8 mouse cellular contexts compared by ENCODE assay signal in the genomic region with DNA sequence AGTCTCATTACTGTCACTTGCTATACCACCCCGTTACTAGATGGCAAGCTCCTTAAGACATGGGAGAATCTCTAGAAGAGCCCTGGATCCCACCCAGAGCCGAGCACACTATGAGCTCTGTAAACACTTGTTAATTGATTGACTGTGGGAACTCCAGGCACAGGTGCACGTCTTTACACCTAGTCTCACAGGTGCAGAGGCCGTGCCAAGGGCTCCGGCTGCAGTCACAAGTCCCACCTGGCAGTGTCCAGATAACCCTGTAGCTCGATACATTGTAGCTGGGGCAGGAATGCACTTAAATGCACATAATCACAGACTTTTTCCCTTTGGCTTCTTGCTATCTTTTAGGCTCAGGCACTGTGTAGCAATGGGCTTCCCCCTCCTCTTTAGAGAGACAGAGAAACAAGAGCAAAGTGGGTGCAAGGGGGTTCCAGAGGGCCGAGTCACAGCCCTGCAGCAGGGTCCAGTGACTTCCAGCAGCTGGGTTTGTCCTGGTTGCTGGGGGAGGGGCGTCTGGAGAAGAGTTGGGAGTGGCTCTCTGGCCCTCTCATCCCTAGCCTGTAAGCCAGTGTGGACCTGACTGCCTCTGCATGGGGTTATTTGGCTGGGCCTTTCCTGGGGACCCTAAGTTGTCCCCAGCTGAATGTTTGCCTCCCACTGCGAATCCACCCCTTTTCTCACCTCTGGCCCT. TPM values are rescaled to one million over a fixed set of nuclear protein-coding genes. Genes with fewer than 3 reads are reported as not detected.
A peak's percentile ranks its signal among the peaks of the same experiment; 100 is the strongest.
DNase-seq lines count a peak whose midpoint lies in the region; ATAC-seq and TF ChIP-seq lines count a peak whose summit lies in the region.
"Had no signal": no experiment of that assay in that cellular context is flagged by ENCODE, and none has a peak within 500 bp of the region (broad histone marks: within the 10 kb centered on the region; RNA-seq: fewer than 3 reads in every experiment).

No protein-coding gene starts in this region.

- H3K27ac ChIP-seq in ES-Bruce4 (ENCODE audit: insufficient read depth, low read length) = peak overlapping the region; percentile 53
- peak overlapping the region; percentile 98 for H3K27ac ChIP-seq in forebrain, embryonic 14.5 days (ENCODE audit: low read depth, low read length)
- peak overlapping the region; percentile 96 for H3K27ac ChIP-seq in hindbrain, embryonic 11.5 days (ENCODE audit: low read depth, low read length)
- H3K27ac ChIP-seq in limb, embryonic 11.5 days (replicated peaks; ENCODE audit: low read depth, low read length) = no peak overlapping the region; the same call in 1 of the 2 replicates
- H3K27ac ChIP-seq in midbrain, postnatal 0 days (ENCODE audit: low read depth, low read length) = peak overlapping the region; percentile 99
- H3K27ac ChIP-seq: macrophage had no signal

- no peak for ATAC-seq in forebrain, embryonic 14.5 days
- peak; percentile 8; the same call in 1 of the 2 replicates for ATAC-seq in hindbrain, embryonic 11.5 days (ENCODE audit: low FRiP score)
- ATAC-seq in limb, embryonic 11.5 days (ENCODE audit: insufficient number of reproducible peaks, low FRiP score, low TSS enrichment, low read depth) = no peak
- ATAC-seq in midbrain, postnatal 0 days (ENCODE audit: low FRiP score) = no peak

- no peak for TF ChIP-seq POLR2A in ES-Bruce4 (IDR thresholded peaks at IDR 0.05; ENCODE audit: insufficient read depth, low read length)

- H3K27me3 ChIP-seq in ES-Bruce4 (ENCODE audit: control insufficient read depth, insufficient read depth, low read length, poor library complexity, severe bottlenecking) = no peaks in the 10 kb centered on the region
- H3K27me3 ChIP-seq in forebrain, embryonic 14.5 days (replicated peaks; ENCODE audit: control insufficient read depth, insufficient read depth, low read length) = no peaks in the 10 kb centered on the region
- no peaks in the 10 kb centered on the region for H3K27me3 ChIP-seq in hindbrain, embryonic 11.5 days (ENCODE audit: control insufficient read depth, insufficient read depth, low read length)
- no peaks in the 10 kb centered on the region for H3K27me3 ChIP-seq in limb, embryonic 11.5 days (ENCODE audit: control insufficient read depth, insufficient read depth, low read length)
- H3K27me3 ChIP-seq in midbrain, postnatal 0 days (ENCODE audit: insufficient read depth, low read length) = no peaks in the 10 kb centered on the region

- TF ChIP-seq EP300 in ES-Bruce4 (IDR thresholded peaks at IDR 0.05; ENCODE audit: insufficient read depth, low read depth, low read length) = no peak

- peak overlapping the region; percentile 84 for H3K4me2 ChIP-seq in forebrain, embryonic 14.5 days (ENCODE audit: low read length)
- peak overlapping the region; percentile 79 for H3K4me2 ChIP-seq in hindbrain, embryonic 11.5 days (replicated peaks; ENCODE audit: low read depth, low read length)
- H3K4me2 ChIP-seq in limb, embryonic 11.5 days (ENCODE audit: low read depth, severe bottlenecking) = peak overlapping the region; percentile 70
- peak overlapping the region; percentile 94 for H3K4me2 ChIP-seq in midbrain, postnatal 0 days (ENCODE audit: low read depth, low read length, poor library complexity, severe bottlenecking)

- H3K9me3 ChIP-seq in ES-Bruce4 (replicated peaks; ENCODE audit: control insufficient read depth, insufficient read depth, low read length, poor library complexity, severe bottlenecking) = no peaks in the 10 kb centered on the region
- no peaks in the 10 kb centered on the region for H3K9me3 ChIP-seq in forebrain, embryonic 14.5 days (replicated peaks; ENCODE audit: control insufficient read depth, low read length)
- no peaks in the 10 kb centered on the region for H3K9me3 ChIP-seq in hindbrain, embryonic 11.5 days (ENCODE audit: control insufficient read depth, low read length)
- H3K9me3 ChIP-seq in limb, embryonic 11.5 days (ENCODE audit: control insufficient read depth, low read length) = no peaks in the 10 kb centered on the region
- no peaks in the 10 kb centered on the region for H3K9me3 ChIP-seq in midbrain, postnatal 0 days (ENCODE audit: low read length)

- no peak overlapping the region for H3K4me3 ChIP-seq in ES-Bruce4 (ENCODE audit: low read depth, low read length)
- peak overlapping the region; percentile 90 for H3K4me3 ChIP-seq in forebrain, embryonic 14.5 days (ENCODE audit: low read depth, low read length)
- H3K4me3 ChIP-seq in hindbrain, embryonic 11.5 days (ENCODE audit: low read depth, low read length) = peak overlapping the region; percentile 82
- 0 out of 2 replicates have a peak overlapping the region, but pooled peaks have one; percentile 2 for H3K4me3 ChIP-seq in limb, embryonic 11.5 days (ENCODE audit: low read depth, low read length)
- H3K4me3 ChIP-seq in midbrain, postnatal 0 days (ENCODE audit: low read depth, low read length) = peak overlapping the region; percentile 79

- H3K4me1 ChIP-seq in ES-Bruce4 (ENCODE audit: control insufficient read depth, insufficient read depth, low read length) = peaks cover 32% of the 10 kb centered on the region
- H3K4me1 ChIP-seq in forebrain, embryonic 14.5 days (ENCODE audit: control insufficient read depth, insufficient read depth, low read length) = peaks cover 73% of the 10 kb centered on the region
- peaks cover 48% of the 10 kb centered on the region for H3K4me1 ChIP-seq in hindbrain, embryonic 11.5 days (replicated peaks; ENCODE audit: control insufficient read depth, insufficient read depth, low read length)
- peaks cover 65% of the 10 kb centered on the region for H3K4me1 ChIP-seq in limb, embryonic 11.5 days (ENCODE audit: control insufficient read depth, insufficient read depth, low read length)
- H3K4me1 ChIP-seq in midbrain, postnatal 0 days (ENCODE audit: insufficient read depth, low read length) = peaks cover 49% of the 10 kb centered on the region

- 0 out of 2 replicates have a peak overlapping the region, but pooled peaks have one; percentile 34 for H3K9ac ChIP-seq in ES-Bruce4 (ENCODE audit: low read depth, poor library complexity, severe bottlenecking)
- peak overlapping the region; percentile 97 for H3K9ac ChIP-seq in forebrain, embryonic 14.5 days (ENCODE audit: low read length)
- H3K9ac ChIP-seq in hindbrain, embryonic 11.5 days (ENCODE audit: low read depth, low read length) = peak overlapping the region; percentile 59
- no peak overlapping the region for H3K9ac ChIP-seq in limb, embryonic 11.5 days (ENCODE audit: low read length)
- H3K9ac ChIP-seq in midbrain, postnatal 0 days (replicated peaks; ENCODE audit: low read length, poor library complexity, severe bottlenecking) = peak overlapping the region; percentile 99

- DNase-seq in MN1 (ENCODE audit: low spot score) = peak; percentile 56
- DNase-seq in forebrain, embryonic 14.5 days (ENCODE audit: low spot score) = peak; percentile 68
- peak; percentile 78 for DNase-seq in hindbrain, embryonic 11.5 days (ENCODE audit: low spot score)
- DNase-seq in limb, embryonic 11.5 days (ENCODE audit: low spot score) = peak; percentile 57
- DNase-seq in midbrain, postnatal 0 days (ENCODE audit: low spot score) = peak; percentile 83
- no peak for DNase-seq in frontal cortex, postnatal 36 days (ENCODE audit: low spot score in 2 of 2)

- no peak for TF ChIP-seq CTCF in ES-Bruce4 (IDR thresholded peaks at IDR 0.05; ENCODE audit: low read depth, low read length)
- no peak for TF ChIP-seq CTCF in midbrain, postnatal 0 days (IDR thresholded peaks at IDR 0.05)

- H3K36me3 ChIP-seq in ES-Bruce4 (ENCODE audit: control insufficient read depth, insufficient read depth, low read length, poor library complexity, severe bottlenecking) = no peaks in the 10 kb centered on the region
- no peaks in the 10 kb centered on the region for H3K36me3 ChIP-seq in forebrain, embryonic 14.5 days (ENCODE audit: control insufficient read depth, insufficient read depth, low read length)
- H3K36me3 ChIP-seq in hindbrain, embryonic 11.5 days (ENCODE audit: control insufficient read depth, insufficient read depth, low read length) = no peaks in the 10 kb centered on the region
- no peaks in the 10 kb centered on the region for H3K36me3 ChIP-seq in limb, embryonic 11.5 days (ENCODE audit: control insufficient read depth, insufficient read depth, low read length)
- H3K36me3 ChIP-seq in midbrain, postnatal 0 days (ENCODE audit: insufficient read depth, low read length) = no peaks in the 10 kb centered on the region

- 3% methylated on average over 9 of the region's 9 CpGs for WGBS in forebrain, embryonic 14.5 days
- 7% methylated on average over 9 of the region's 9 CpGs for WGBS in hindbrain, embryonic 11.5 days
- 6% methylated on average over 9 of the region's 9 CpGs for whole genome bisulfite sequencing in limb, embryonic 11.5 days
- 4% methylated on average over 9 of the region's 9 CpGs for WGBS in midbrain, postnatal 0 days

RNA-seq across cellular contexts. Expression of a gene that starts 3.4 kb away (rescaled TPM):
- polyA plus RNA-seq in ES-Bruce4 (2011; ENCODE audit: insufficient read depth, insufficient read length, low read depth, missing spikeins) = 20.7 and 24.6 TPM in 2 replicates
- polyA plus RNA-seq in forebrain, embryonic 14.5 days (2014; fragmentation: Nextera tagmentation; extraction: Ambion mirVana) = 164 and 199 TPM in 2 replicates
- 34.7 and 41.4 TPM in 2 replicates for polyA plus RNA-seq in hindbrain, embryonic 11.5 days (2014; fragmentation: Nextera tagmentation; extraction: Ambion mirVana)
- 16.5 and 17.7 TPM in 2 replicates for polyA plus RNA-seq in limb, embryonic 11.5 days (2014; fragmentation: Nextera tagmentation; extraction: Ambion mirVana)
- total RNA-seq in midbrain, postnatal 0 days (2014; rRNA removed) = 774 and 843 TPM in 2 replicates
- 165 and 182 TPM in 2 replicates for polyA plus RNA-seq in midbrain, postnatal 0 days (2015; fragmentation: Nextera tagmentation; extraction: Ambion mirVana)

RNA-seq across cellular contexts. Expression of a gene that starts 14.6 kb away (rescaled TPM):
- 83.5 and 85.8 TPM in 2 replicates for polyA plus RNA-seq in ES-Bruce4 (2011; ENCODE audit: insufficient read depth, insufficient read length, low read depth, missing spikeins)
- 76.0 and 85.9 TPM in 2 replicates for polyA plus RNA-seq in forebrain, embryonic 14.5 days (2014; fragmentation: Nextera tagmentation; extraction: Ambion mirVana)
- polyA plus RNA-seq in hindbrain, embryonic 11.5 days (2014; fragmentation: Nextera tagmentation; extraction: Ambion mirVana) = 47.3 and 60.8 TPM in 2 replicates
- 68.0 and 69.2 TPM in 2 replicates for polyA plus RNA-seq in limb, embryonic 11.5 days (2014; fragmentation: Nextera tagmentation; extraction: Ambion mirVana)
- 66.6 and 81.2 TPM in 2 replicates for total RNA-seq in midbrain, postnatal 0 days (2014; rRNA removed)
- 52.2 and 59.8 TPM in 2 replicates for polyA plus RNA-seq in midbrain, postnatal 0 days (2015; fragmentation: Nextera tagmentation; extraction: Ambion mirVana)

RNA-seq across cellular contexts. Expression of a gene that starts 31.3 kb away (rescaled TPM):
- polyA plus RNA-seq in ES-Bruce4 (2011; ENCODE audit: insufficient read depth, insufficient read length, low read depth, missing spikeins) = 7.4 and 7.5 TPM in 2 replicates
- 2.2 and 3.1 TPM in 2 replicates for polyA plus RNA-seq in forebrain, embryonic 14.5 days (2014; fragmentation: Nextera tagmentation; extraction: Ambion mirVana)
- polyA plus RNA-seq in hindbrain, embryonic 11.5 days (2014; fragmentation: Nextera tagmentation; extraction: Ambion mirVana) = 0.92 and 1.4 TPM in 2 replicates
- polyA plus RNA-seq in limb, embryonic 11.5 days (2014; fragmentation: Nextera tagmentation; extraction: Ambion mirVana) = 1.0 and 1.1 TPM in 2 replicates
- total RNA-seq in midbrain, postnatal 0 days (2014; rRNA removed) = 7.1 and 11.0 TPM in 2 replicates
- polyA plus RNA-seq in midbrain, postnatal 0 days (2015; fragmentation: Nextera tagmentation; extraction: Ambion mirVana) = 12.3 and 14.3 TPM in 2 replicates

RNA-seq across cellular contexts. Expression of a gene that starts 42.7 kb away (rescaled TPM):
- polyA plus RNA-seq in ES-Bruce4 (2011; ENCODE audit: insufficient read depth, insufficient read length, low read depth, missing spikeins) = not detected in 2 replicates
- polyA plus RNA-seq in forebrain, embryonic 14.5 days (2014; fragmentation: Nextera tagmentation; extraction: Ambion mirVana) = not detected in 2 replicates
- polyA plus RNA-seq in hindbrain, embryonic 11.5 days (2014; fragmentation: Nextera tagmentation; extraction: Ambion mirVana) = not detected in 2 replicates
- 0.11 TPM in 1 of 2 replicates, not detected in the other for polyA plus RNA-seq in limb, embryonic 11.5 days (2014; fragmentation: Nextera tagmentation; extraction: Ambion mirVana)
- total RNA-seq in midbrain, postnatal 0 days (2014; rRNA removed) = not detected in 2 replicates
- polyA plus RNA-seq in midbrain, postnatal 0 days (2015; fragmentation: Nextera tagmentation; extraction: Ambion mirVana) = not detected in 2 replicates
- polyA plus RNA-seq: macrophage had no signal

RNA-seq across cellular contexts. Expression of a gene that starts 51.5 kb away (rescaled TPM):
- 68.7 and 69.1 TPM in 2 replicates for polyA plus RNA-seq in ES-Bruce4 (2011; ENCODE audit: insufficient read depth, insufficient read length, low read depth, missing spikeins)
- 19.3 and 20.5 TPM in 2 replicates for polyA plus RNA-seq in forebrain, embryonic 14.5 days (2014; fragmentation: Nextera tagmentation; extraction: Ambion mirVana)
- polyA plus RNA-seq in hindbrain, embryonic 11.5 days (2014; fragmentation: Nextera tagmentation; extraction: Ambion mirVana) = 25.0 and 28.0 TPM in 2 replicates
- polyA plus RNA-seq in limb, embryonic 11.5 days (2014; fragmentation: Nextera tagmentation; extraction: Ambion mirVana) = 24.6 and 25.6 TPM in 2 replicates
- 88.3 and 107 TPM in 2 replicates for total RNA-seq in midbrain, postnatal 0 days (2014; rRNA removed)
- 22.3 and 25.8 TPM in 2 replicates for polyA plus RNA-seq in midbrain, postnatal 0 days (2015; fragmentation: Nextera tagmentation; extraction: Ambion mirVana)

Comparison
In these comparisons a context has a peak if more than half of its experiments do, and no peak if none do; other contexts are left out.
1. DNase-seq: peak in MN1 (single experiment), forebrain, embryonic 14.5 days (single experiment), hindbrain, embryonic 11.5 days (single experiment), limb, embryonic 11.5 days (single experiment) and midbrain, postnatal 0 days (single experiment); none in frontal cortex, postnatal 36 days (0 of 2).
2. Peak in every context shown above with its lines, with median percentiles within 50 percentile points of each other: H3K4me2 ChIP-seq.